ENCODE assay signal across 10 mouse cellular contexts in the genomic region with DNA sequence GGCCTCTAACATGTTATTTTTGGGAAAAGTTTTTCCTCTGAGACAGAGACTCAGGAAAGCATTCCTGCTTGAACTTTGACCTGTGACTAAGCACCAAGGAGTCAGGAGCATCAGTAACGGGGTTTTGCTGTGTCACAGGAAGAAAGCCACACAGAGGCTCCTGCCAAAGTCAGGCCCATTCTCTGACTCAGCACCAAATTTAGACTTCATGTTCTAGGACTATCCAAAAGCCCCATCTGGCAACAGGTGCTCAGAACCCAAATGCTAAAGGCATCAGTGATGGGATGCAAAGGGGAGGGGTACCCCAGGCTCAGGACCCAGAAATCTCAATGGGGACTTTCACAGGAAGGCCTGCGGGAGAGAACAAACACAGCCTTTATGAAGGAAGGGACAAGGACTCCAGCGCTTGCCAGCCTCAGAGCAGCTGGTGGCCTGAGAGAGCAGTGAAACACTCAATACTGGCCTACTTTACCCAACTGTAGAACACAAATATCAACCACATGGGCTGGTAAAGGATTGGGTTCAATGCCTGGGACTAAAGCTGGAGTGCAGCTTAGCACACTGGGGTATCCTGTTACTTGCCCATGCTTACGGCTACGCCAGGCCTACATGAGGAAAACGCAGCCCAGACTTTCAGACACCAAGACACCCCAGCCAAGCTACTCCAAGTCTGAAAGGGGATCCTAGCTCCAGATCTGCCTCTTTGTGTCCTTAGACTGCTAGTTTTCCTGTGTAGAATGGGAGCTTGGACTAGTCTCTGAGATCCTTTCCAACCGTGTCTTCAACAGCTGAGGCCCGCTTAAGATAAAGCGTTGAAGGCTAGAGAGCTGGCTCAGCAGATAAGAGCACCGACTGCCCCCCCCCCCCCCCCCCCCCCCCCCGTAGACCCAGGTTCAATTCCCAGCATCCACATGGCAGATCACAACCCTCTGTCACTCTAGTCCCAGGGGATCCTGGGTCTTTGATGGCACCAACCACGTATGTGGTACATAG. TPM values are rescaled to one million over a fixed set of nuclear protein-coding genes. Genes with fewer than 3 reads are reported as not detected.
A peak's percentile ranks its signal among the peaks of the same experiment; 100 is the strongest.
DNase-seq lines count a peak whose midpoint lies in the region; ATAC-seq and TF ChIP-seq lines count a peak whose summit lies in the region.
"Had no signal": no experiment of that assay in that cellular context is flagged by ENCODE, and none has a peak within 500 bp of the region (broad histone marks: within the 10 kb centered on the region; RNA-seq: fewer than 3 reads in every experiment).

No protein-coding gene starts in this region.

- H3K36me3 ChIP-seq in forebrain, embryonic 10.5 days (replicated peaks), result peaks cover 3% of the 10 kb centered on the region; the same call in 1 of the 2 replicates
- H3K36me3 ChIP-seq in forebrain, embryonic 13.5 days (ENCODE audit: poor library complexity, severe bottlenecking), result 0 out of 2 replicates have a peak, but pooled peaks cover 4% of the 10 kb centered on the region
- H3K36me3 ChIP-seq in heart, postnatal 0 days (replicated peaks; ENCODE audit: control insufficient read depth, insufficient read depth, low read length), result no peaks in the 10 kb centered on the region
- H3K36me3 ChIP-seq in liver, embryonic 13.5 days, result no peaks in the 10 kb centered on the region
- no peaks in the 10 kb centered on the region for H3K36me3 ChIP-seq in forebrain, embryonic 16.5 days (ENCODE audit: control insufficient read depth, insufficient read depth)
- H3K36me3 ChIP-seq: midbrain, embryonic 12.5 days had no signal

- H3K27ac ChIP-seq in forebrain, embryonic 10.5 days, result peak overlapping the region; percentile 54
- H3K27ac ChIP-seq in forebrain, embryonic 13.5 days, result no peak overlapping the region
- no peak overlapping the region for H3K27ac ChIP-seq in heart, postnatal 0 days (ENCODE audit: low read depth)
- H3K27ac ChIP-seq in liver, embryonic 13.5 days, result peak overlapping the region; percentile 83
- no peak overlapping the region for H3K27ac ChIP-seq in forebrain, embryonic 16.5 days (ENCODE audit: low read length)
- H3K27ac ChIP-seq: heart, adult 2 months; midbrain, embryonic 12.5 days had no signal

- WGBS in forebrain, embryonic 10.5 days, result 73% methylated on average over 12 of the region's 12 CpGs
- WGBS in forebrain, embryonic 13.5 days, result 82% methylated on average over 11 of the region's 12 CpGs
- WGBS in heart, postnatal 0 days, result 50% methylated on average over 12 of the region's 12 CpGs
- 47% methylated on average over 11 of the region's 12 CpGs for WGBS in liver, embryonic 13.5 days (ENCODE audit: insufficient replicate concordance)
- WGBS in forebrain, embryonic 16.5 days, result 76% methylated on average over 11 of the region's 12 CpGs

- DNase-seq in forebrain, embryonic 10.5 days (ENCODE audit: extremely low spot score, low spot score), result no peak
- peak; percentile 49 for DNase-seq in right cerebral cortex, adult 18-20 months
- no peak for DNase-seq in right cerebral cortex, postnatal 4 days
- no peak for DNase-seq in heart, postnatal 0 days (ENCODE audit: low spot score)
- peak; percentile 53 for DNase-seq in liver, embryonic 13.5 days
- no peak for DNase-seq in urinary bladder, postnatal 25 days (ENCODE audit: low spot score)

- H3K27me3 ChIP-seq in forebrain, embryonic 10.5 days (ENCODE audit: poor library complexity, severe bottlenecking), result no peaks in the 10 kb centered on the region
- no peaks in the 10 kb centered on the region for H3K27me3 ChIP-seq in forebrain, embryonic 13.5 days
- no peaks in the 10 kb centered on the region for H3K27me3 ChIP-seq in heart, postnatal 0 days (ENCODE audit: control insufficient read depth, insufficient read depth, low read length)
- no peaks in the 10 kb centered on the region for H3K27me3 ChIP-seq in liver, embryonic 13.5 days
- no peaks in the 10 kb centered on the region for H3K27me3 ChIP-seq in forebrain, embryonic 16.5 days (replicated peaks; ENCODE audit: control insufficient read depth, insufficient read depth, low read length)
- H3K27me3 ChIP-seq: midbrain, embryonic 12.5 days had no signal

- no peak for ATAC-seq in forebrain, embryonic 13.5 days
- ATAC-seq in heart, postnatal 0 days (ENCODE audit: insufficient read depth, low read depth), result 0 out of 2 replicates have a peak, but pooled peaks have one; percentile 30
- ATAC-seq in liver, embryonic 13.5 days (ENCODE audit: low read depth), result peak; percentile 78
- no peak for ATAC-seq in forebrain, embryonic 16.5 days

- H3K4me2 ChIP-seq in forebrain, embryonic 13.5 days, result no peak overlapping the region
- H3K4me2 ChIP-seq in heart, postnatal 0 days (ENCODE audit: low read depth, low read length), result no peak overlapping the region
- peak overlapping the region; percentile 39 for H3K4me2 ChIP-seq in liver, embryonic 13.5 days
- no peak overlapping the region for H3K4me2 ChIP-seq in forebrain, embryonic 16.5 days (ENCODE audit: low read length)
- H3K4me2 ChIP-seq: midbrain, embryonic 12.5 days had no signal

- no peak overlapping the region for H3K9ac ChIP-seq in forebrain, embryonic 13.5 days
- H3K9ac ChIP-seq in heart, postnatal 0 days (replicated peaks; ENCODE audit: low read depth, low read length), result no peak overlapping the region
- peak overlapping the region; percentile 51 for H3K9ac ChIP-seq in liver, embryonic 13.5 days
- no peak overlapping the region for H3K9ac ChIP-seq in forebrain, embryonic 16.5 days (replicated peaks; ENCODE audit: low read depth, low read length)
- H3K9ac ChIP-seq: midbrain, embryonic 12.5 days had no signal

- H3K9me3 ChIP-seq in forebrain, embryonic 10.5 days, result no peaks in the 10 kb centered on the region
- no peaks in the 10 kb centered on the region for H3K9me3 ChIP-seq in forebrain, embryonic 13.5 days (replicated peaks)
- no peaks in the 10 kb centered on the region for H3K9me3 ChIP-seq in heart, postnatal 0 days (replicated peaks; ENCODE audit: control insufficient read depth, low read length)
- no peaks in the 10 kb centered on the region for H3K9me3 ChIP-seq in liver, embryonic 13.5 days (replicated peaks)
- no peaks in the 10 kb centered on the region for H3K9me3 ChIP-seq in forebrain, embryonic 16.5 days (ENCODE audit: control insufficient read depth, low read length)
- H3K9me3 ChIP-seq: midbrain, embryonic 12.5 days had no signal

- no peak for TF ChIP-seq CTCF in heart, postnatal 0 days (IDR thresholded peaks at IDR 0.05; ENCODE audit: low read depth)

- TF ChIP-seq EP300 in heart, postnatal 0 days (IDR thresholded peaks at IDR 0.05; ENCODE audit: low read depth), result no peak

- peaks cover 37% of the 10 kb centered on the region for H3K4me1 ChIP-seq in forebrain, embryonic 10.5 days
- H3K4me1 ChIP-seq in forebrain, embryonic 13.5 days, result peaks cover 11% of the 10 kb centered on the region
- peaks cover 5% of the 10 kb centered on the region; the same call in 1 of the 2 replicates for H3K4me1 ChIP-seq in heart, postnatal 0 days (ENCODE audit: control insufficient read depth, insufficient read depth)
- H3K4me1 ChIP-seq in liver, embryonic 13.5 days (replicated peaks), result peaks cover 47% of the 10 kb centered on the region
- peaks cover 4% of the 10 kb centered on the region; the same call in 1 of the 2 replicates for H3K4me1 ChIP-seq in forebrain, embryonic 16.5 days (replicated peaks; ENCODE audit: control insufficient read depth, insufficient read depth, low read length)
- H3K4me1 ChIP-seq: midbrain, embryonic 12.5 days had no signal

- no peak overlapping the region for H3K4me3 ChIP-seq in forebrain, embryonic 10.5 days
- H3K4me3 ChIP-seq in forebrain, embryonic 13.5 days, result no peak overlapping the region
- no peak overlapping the region for H3K4me3 ChIP-seq in heart, postnatal 0 days (ENCODE audit: low read depth, low read length)
- no peak overlapping the region for H3K4me3 ChIP-seq in liver, embryonic 13.5 days (replicated peaks)
- H3K4me3 ChIP-seq in forebrain, embryonic 16.5 days (replicated peaks; ENCODE audit: low read length), result no peak overlapping the region
- H3K4me3 ChIP-seq: heart, adult 2 months; midbrain, embryonic 12.5 days had no signal

RNA-seq across cellular contexts. Expression of a gene that starts 12.8 kb away (rescaled TPM):
- polyA plus RNA-seq in forebrain, embryonic 10.5 days (2016; fragmentation: Nextera tagmentation; extraction: Ambion mirVana), result 15.0 and 16.5 TPM in 2 replicates
- polyA plus RNA-seq in forebrain, embryonic 13.5 days (2015; fragmentation: Nextera tagmentation; extraction: Ambion mirVana), result 15.5 and 18.4 TPM in 2 replicates
- total RNA-seq in heart, postnatal 0 days (2014; rRNA removed; ENCODE audit: low replicate concordance), result 12.3 and 29.2 TPM in 2 replicates
- polyA plus RNA-seq in heart, postnatal 0 days (2015; fragmentation: Nextera tagmentation; extraction: Ambion mirVana), result 2.6 TPM in 2 replicates
- 1.1 and 1.6 TPM in 2 replicates for polyA plus RNA-seq in liver, embryonic 13.5 days (2015; fragmentation: Nextera tagmentation; extraction: Ambion mirVana)
- polyA plus RNA-seq in forebrain, embryonic 16.5 days (2015; fragmentation: Nextera tagmentation; extraction: Ambion mirVana), result 17.1 and 21.2 TPM in 2 replicates

Comparison
In these comparisons a context has a peak if more than half of its experiments do, and no peak if none do; other contexts are left out.
1. DNase-seq: peak in right cerebral cortex, adult 18-20 months (single experiment) and liver, embryonic 13.5 days (single experiment); none in forebrain, embryonic 10.5 days (single experiment), right cerebral cortex, postnatal 4 days (single experiment), heart, postnatal 0 days (single experiment) and urinary bladder, postnatal 25 days (single experiment).
2. H3K27ac ChIP-seq: peak in forebrain, embryonic 10.5 days (single experiment) and liver, embryonic 13.5 days (single experiment); none in forebrain, embryonic 13.5 days (single experiment), heart, postnatal 0 days (single experiment) and forebrain, embryonic 16.5 days (single experiment).
3. ATAC-seq: peak in heart, postnatal 0 days (single experiment) and liver, embryonic 13.5 days (single experiment); none in forebrain, embryonic 13.5 days (single experiment) and forebrain, embryonic 16.5 days (single experiment).